Mouse (Mus musculus) ES-E14 (cell line): ENCODE measurements around the gene Slc44a2.

Experiments
- CHD2 ChIP-seq: IDR thresholded peaks from 2 replicates; pipeline ENCODE4 v1.6.1; 2014; ENCODE audit warnings: mild to moderate bottlenecking, low read depth, low read length, inconsistent platforms
- HCFC1 ChIP-seq: IDR thresholded peaks from 2 replicates; pipeline ENCODE4 v1.6.1; 2012; ENCODE audit warnings: low read length, inconsistent platforms, borderline replicate concordance; ENCODE audit not compliant: insufficient read depth
- ZC3H11A ChIP-seq: IDR thresholded peaks from 2 replicates; pipeline ENCODE4 v1.6.1; 2012; ENCODE audit warnings: low read depth, mild to moderate bottlenecking, inconsistent platforms, low read length, borderline replicate concordance
- ZNF384 ChIP-seq: IDR thresholded peaks from 2 replicates; pipeline ENCODE4 v1.6.1; 2012; ENCODE audit warnings: low read depth, low read length, inconsistent platforms

GRCm38 (mm10) chr9:21354796-21355195 is 34.3 kb downstream of the Slc44a2 start:
- no peak for TF ChIP-seq ZNF384
- TF ChIP-seq CHD2, result no peak
- no peak for TF ChIP-seq HCFC1
- no peak for TF ChIP-seq ZC3H11A
